Mouse (Mus musculus): ENCODE measurements at regions not wholly inside any gene's neighbourhood (a gene's known extent, or its start where the extent isn't known, plus 50 kb on each side); places are given as distances from the start of the nearest gene placed in this dataset.

DNA sequence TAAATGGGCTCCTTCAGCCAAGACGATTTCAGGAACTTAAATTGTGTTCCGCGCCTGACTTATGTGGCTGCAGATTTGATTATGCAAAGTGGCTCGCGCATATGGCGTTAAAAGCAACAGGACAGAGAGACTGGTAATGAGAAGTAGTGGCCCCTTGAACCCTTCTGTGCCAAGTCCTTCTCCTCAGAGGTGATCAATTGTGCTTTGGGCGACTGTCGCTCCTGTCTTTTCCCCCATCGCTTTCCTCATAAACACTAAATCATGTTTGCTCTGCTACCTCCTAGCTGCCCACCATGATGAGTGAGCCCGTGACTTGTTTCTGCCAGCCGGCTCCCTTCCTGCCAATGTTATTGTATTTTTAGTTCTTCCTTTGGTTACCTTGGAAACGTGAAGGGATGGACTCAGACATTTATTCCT lies 360.2 kb downstream of the Matn1 start:
- no peak for DNase-seq

DNA sequence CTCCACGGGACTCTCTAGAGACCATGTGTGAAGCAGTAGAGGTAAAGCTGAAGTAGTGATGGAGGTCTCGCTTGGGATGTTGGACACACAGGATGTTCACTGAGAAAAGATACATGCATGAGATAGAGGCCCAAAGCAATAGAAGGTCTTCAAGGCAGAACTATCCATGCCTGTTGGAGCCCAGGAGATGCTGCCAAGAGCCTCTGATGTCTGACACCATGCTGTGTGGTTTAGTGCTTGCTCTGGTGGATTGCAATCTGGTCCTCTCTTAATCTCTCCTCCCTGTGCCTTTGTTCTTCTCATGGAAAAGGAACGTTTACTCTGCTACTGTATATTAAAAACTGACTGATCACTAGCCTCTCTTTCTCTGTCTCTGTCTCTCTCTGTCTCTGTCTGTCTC lies 370.0 kb downstream of the Matn1 start:
- no peak for DNase-seq

GRCm38 (mm10) chr4:131316041-131316440 lies 371.9 kb downstream of the Matn1 start:
- no peak for DNase-seq

DNA sequence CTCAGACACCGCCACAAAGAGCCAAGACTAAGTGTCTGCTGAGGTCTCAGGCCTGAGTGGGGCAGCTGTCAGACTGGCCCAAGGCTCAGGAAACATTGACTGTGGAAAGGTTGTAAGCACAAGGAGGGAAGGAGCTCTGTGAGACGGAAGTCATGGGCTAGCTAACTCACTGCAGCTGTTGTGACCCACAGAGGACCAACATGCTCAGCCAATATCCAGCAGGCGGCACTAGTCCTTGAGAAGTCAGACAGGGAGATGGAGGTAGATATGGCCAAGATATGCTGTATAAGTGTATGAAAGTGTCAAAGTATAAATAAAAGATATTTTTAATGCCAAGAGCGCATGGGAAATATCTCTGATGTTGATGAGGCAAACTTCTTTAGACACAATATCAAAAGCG lies 378.1 kb downstream of the Matn1 start:
- DNase-seq, result no peak

DNA sequence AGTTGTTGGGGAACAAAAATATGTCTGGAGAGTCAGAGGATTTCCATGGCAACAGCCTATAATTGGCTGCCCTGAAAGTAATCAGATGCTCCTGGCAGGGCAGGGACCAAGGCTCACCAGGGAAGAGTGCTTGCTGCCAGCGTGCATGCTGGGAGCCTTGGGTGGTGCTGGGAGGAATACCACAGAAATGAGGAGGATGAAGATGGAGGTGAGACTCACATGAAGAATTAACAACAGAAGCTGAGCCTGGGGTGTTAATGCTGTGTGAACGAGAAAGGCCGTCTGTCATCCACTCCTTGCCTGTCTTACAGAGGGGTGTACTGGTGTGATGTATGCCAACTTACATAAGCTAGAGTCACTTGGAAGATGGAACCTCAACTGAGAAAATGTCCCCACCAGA lies 380.3 kb downstream of the Matn1 start:
- no peak for DNase-seq

GRCm38 (mm10) chr4:131325200-131325599 lies 381.0 kb downstream of the Matn1 start:
- no peak for DNase-seq

- DNase-seq, result no peak
Measured at GRCm38 (mm10) chr4:131325609-131326008, 381.4 kb downstream of the Matn1 start.

- DNase-seq, result no peak
Measured at GRCm38 (mm10) chr4:131329398-131329797, 385.2 kb downstream of the Matn1 start.

DNA sequence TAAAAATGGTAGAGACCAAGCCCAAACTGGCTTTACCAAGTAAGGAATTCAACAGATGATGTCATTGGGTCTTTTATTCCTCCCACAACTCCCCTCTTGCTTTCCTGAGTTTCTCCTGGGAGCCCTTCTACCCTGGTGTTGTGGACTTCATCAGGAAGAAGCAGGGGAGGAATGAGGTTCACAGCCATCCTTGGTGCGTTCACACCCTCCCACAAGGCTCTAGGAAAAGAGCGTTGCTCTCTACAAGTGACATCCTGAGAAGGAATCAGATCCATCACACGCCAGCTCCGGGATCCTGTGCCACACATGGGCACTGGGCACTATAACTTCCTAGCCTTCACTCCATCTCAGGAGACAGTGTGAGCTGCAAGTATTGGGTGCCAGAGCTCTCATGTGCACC lies 387.5 kb downstream of the Matn1 start:
- no peak for DNase-seq

GRCm38 (mm10) chr4:131336801-131337200 lies 392.6 kb downstream of the Matn1 start:
- peak; percentile 5 for DNase-seq

DNA sequence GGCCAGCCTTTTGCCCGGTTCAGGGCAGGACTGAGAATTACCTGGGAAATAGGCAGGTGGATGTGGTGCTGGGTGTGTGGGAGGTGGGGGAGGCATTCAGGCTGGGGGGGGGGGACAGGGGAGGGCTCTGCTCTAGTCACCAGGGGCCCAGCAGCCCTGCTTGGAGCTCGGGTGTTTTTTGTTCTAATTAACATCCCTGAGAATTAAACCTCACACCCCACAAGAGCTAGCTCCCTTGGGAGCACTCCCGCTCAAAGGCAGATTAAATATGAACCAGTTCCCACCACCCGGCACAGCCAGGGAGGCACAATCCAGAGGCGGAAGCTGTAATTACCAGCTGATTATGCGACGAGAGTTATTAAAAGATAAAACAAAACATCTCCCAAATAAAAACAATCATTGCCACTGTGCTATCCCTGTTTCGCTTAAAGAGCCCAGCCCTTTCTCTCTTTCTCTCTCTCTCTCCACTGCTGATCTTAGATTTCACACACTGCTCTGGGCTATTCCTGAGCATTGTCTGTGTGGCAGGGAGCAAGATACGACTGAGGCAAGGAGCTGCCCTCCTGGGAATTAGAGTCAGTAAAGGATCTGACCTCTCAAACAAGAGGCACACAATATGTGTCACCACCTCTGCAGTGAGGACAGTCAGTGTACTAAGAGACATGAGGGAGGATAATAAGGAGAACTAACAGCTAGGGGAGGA lies 397.0 kb downstream of the Matn1 start:
- DNase-seq, result no peak

- no peak for DNase-seq
Measured at GRCm38 (mm10) chr4:131346727-131347126, 402.5 kb downstream of the Matn1 start.

DNA sequence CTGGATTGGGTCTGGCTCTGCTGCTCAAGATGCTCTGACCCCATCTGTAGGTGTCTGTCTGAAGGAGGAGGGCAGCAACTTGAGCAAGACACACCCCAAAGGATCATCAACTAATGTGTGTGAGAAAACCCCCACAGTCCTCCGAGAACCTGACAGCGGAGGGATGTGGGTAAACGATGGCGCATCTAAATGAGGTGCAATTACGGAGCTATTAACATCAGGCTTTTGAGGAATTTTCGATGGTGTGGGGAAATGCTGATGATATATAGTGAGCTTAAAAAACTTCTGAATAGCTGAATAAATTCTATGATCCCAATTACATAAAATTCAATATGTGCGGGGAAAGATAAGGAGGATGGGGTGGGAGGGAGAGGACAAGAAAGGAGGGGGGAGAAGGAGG lies 406.1 kb downstream of the Matn1 start:
- no peak for DNase-seq

DNA sequence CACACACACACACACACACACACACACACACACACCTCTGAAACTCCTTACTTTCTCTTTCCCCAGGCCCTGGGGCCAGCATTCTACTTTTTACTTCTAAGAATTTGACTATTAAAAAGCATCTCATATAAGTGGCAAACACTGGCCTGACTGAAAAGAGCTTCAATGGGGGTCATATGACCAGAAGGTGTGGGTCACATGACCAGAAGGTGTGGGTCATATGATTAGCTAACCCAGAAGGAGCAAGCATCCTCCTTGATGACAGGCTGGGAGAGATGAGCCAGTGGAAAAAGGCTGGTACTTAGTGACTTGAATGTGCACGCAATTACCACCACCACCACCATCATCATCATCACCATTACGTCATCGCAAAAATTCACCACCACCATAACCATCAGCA lies 410.7 kb downstream of the Matn1 start:
- no peak for DNase-seq

GRCm38 (mm10) chr4:131355526-131355991 lies 411.4 kb downstream of the Matn1 start:
- DNase-seq, result no peak

DNA sequence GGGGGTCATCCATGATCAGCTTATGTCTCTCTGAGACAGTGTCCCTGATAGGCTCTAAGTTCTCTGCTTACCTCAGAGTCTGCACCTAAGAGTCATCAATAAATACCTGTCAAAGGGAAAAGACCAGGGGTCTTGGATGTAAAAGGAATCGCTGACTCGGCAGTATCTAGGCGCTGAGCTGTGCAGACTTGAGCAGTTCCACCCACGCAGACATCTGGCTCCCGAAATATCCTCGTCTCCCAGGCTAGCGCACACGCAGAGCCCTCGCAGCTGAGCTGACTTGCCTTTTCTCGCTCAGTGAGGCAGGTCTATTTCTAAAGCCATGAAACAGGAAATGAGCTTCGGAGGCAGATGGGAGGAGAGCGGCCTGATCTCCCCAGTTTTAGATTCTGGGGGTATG lies 412.1 kb downstream of the Matn1 start:
- DNase-seq, result no peak

- no peak for DNase-seq
Measured at GRCm38 (mm10) chr4:131363030-131363429, 418.8 kb downstream of the Matn1 start.

- DNase-seq, result peak; percentile 28
Measured at GRCm38 (mm10) chr4:131364671-131365252, 420.6 kb downstream of the Matn1 start.

- DNase-seq, result no peak
Measured at GRCm38 (mm10) chr4:131366006-131366405, 421.8 kb downstream of the Matn1 start.

DNA sequence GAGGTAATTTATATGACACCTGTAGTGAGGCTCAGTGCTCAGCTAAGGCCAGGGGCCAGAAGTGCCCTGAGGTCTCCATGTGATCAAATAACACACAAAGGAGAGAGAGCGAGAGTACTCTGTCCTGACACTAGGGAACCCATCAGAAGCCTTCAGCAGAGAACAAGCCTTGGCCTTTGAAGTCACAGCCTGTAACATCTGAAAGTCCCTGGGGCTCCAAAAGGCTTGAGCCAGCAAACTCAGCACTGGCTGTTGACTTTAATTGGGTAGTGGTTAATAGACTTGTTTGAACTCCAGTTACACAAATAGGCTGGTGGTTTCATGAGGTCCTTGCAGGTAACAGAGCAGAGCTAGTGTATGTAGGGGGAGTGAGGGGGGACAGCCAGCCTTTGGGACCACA lies 422.5 kb downstream of the Matn1 start:
- DNase-seq, result no peak

DNA sequence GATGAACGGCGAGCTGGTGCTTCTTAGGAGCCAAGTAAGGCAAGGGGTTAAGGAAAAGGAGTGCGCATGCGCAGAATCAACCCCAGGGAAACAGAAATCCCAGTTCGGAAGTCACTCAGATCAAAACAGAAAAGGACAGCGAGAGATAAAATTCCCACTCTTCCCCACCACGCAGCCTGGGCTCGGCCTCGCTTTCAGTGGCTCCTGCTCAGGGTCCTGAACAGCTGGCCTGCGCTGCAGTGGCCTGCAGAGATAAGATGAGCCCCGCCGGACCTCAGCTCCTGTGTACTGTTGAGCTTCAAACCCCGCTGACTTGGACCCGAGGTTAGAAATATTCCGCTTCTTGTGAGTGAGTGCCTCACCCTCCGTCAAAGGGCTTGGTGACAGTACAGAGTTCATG lies 428.3 kb downstream of the Matn1 start:
- DNase-seq, result no peak

DNA sequence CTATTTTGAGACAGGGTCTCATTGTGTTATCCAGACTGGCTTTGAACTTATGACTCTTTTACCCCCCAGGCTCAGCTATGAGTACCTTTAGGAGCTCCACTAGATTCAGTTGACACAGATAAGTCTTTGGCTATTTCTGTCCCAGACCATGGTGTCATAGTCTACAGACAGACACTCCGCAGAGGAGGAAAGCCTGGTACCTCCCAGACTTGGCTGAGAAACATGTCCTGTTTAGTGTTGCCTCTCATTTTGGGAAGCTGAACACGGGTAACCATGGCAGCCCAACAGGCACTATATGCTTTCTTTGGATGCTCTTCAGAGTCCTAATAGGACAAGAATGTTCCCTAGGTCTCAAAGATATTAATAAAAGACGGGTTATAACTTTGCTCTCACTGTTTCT lies 429.0 kb downstream of the Matn1 start:
- no peak for DNase-seq

DNA sequence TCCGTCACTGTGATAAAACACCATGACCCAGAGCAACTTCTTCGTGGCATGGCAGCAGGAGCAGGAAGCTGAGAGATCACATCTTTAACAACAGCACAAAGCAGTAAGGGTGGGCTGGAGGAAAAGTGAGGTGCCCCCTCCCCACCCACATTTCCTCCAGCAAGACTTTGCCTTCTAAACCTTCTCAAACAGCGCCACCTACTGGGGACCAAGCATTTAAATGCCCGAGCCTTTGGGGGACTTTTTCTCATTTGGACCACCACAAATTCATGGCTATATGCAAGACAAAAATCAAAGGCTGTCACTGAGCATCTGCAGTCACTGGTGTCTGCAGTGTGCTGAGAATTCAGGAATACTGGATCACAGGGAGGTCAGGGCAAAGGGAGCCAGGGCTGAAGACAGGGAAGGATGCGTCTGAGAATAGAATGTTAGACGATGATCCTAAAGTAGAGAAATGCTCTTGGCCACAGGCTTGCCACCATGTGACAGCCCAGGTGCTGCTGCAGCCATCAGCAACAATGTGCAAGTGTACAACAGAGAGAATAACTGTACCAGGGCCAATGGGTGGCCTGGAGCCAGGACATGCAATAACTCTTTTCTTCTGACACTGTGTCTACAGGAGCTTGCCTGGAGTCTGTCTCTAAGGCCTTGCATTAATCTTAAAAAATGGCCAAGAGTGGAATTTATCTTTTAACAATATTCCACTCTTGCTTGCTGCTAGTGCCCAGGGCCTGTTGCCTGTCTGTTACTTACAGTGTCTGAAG lies 430.5 kb downstream of the Matn1 start:
- no peak for DNase-seq

DNA sequence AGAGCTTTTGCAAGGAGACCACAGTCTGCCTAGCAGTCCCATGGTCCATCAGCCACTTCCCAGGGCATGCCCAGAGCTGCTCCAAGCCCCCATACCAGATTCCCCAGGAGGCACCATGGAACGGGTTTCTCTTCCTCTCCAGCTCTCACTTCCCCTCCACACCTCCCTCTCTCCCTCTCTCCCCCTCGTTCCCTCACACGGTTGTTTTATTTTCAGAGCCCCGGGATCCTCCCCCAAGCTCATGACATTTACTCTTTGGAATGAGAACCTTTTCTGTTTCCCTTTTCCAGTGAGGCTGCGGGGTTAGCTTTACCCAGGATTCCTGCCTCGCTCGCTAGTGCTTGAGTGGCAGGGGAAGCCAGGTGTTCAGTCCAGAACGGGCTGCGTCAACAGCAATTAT lies 436.9 kb downstream of the Matn1 start:
- DNase-seq, result no peak

Measured in cerebellum, adult 11 months (tissue).